Mouse (Mus musculus) MEL-GATA-1-ER (cell line): ENCODE measurements at regions not wholly inside any gene's neighbourhood (a gene's known extent, or its start where the extent isn't known, plus 50 kb on each side); places are given as distances from the start of the nearest gene placed in this dataset.

Experiments used
- DNase-seq: peaks from one replicate; pipeline ENCODE4 v3.0.0-alpha.2; 2012; ENCODE audit warnings: low read depth; ENCODE audit errors: extremely low read depth

- DNase-seq, result no peak
Observed at GRCm38 (mm10) chr15:68457239-68457638, 1956.5 kb upstream of the Lrrc6 start.

GRCm38 (mm10) chr15:68451971-68452370, 1951.3 kb upstream of the Lrrc6 start:
- no peak for DNase-seq

- DNase-seq, result no peak
Observed at GRCm38 (mm10) chr15:68445341-68445740, 1944.6 kb upstream of the Lrrc6 start.

GRCm38 (mm10) chr15:68440636-68441035, 1939.9 kb upstream of the Lrrc6 start:
- DNase-seq, result no peak

- no peak for DNase-seq
Observed at GRCm38 (mm10) chr15:68435961-68436360, 1935.3 kb upstream of the Lrrc6 start.

- DNase-seq, result no peak
Observed at GRCm38 (mm10) chr15:68431251-68431650, 1930.5 kb upstream of the Lrrc6 start.

GRCm38 (mm10) chr15:68430486-68430885, 1929.8 kb upstream of the Lrrc6 start:
- DNase-seq, result no peak

- no peak for DNase-seq
Observed at GRCm38 (mm10) chr15:68428444-68429228, 1927.9 kb upstream of the Lrrc6 start.

GRCm38 (mm10) chr15:68417142-68417541, 1916.4 kb upstream of the Lrrc6 start:
- DNase-seq, result no peak

- peak; percentile 14 for DNase-seq
Observed at GRCm38 (mm10) chr15:68415401-68415925, 1914.8 kb upstream of the Lrrc6 start.

GRCm38 (mm10) chr15:68414047-68414446, 1913.3 kb upstream of the Lrrc6 start:
- DNase-seq, result no peak

- no peak for DNase-seq
Observed at GRCm38 (mm10) chr15:68412697-68413096, 1912.0 kb upstream of the Lrrc6 start.

GRCm38 (mm10) chr15:68412156-68412555, 1911.4 kb upstream of the Lrrc6 start:
- no peak for DNase-seq

GRCm38 (mm10) chr15:68403554-68404070, 1902.9 kb upstream of the Lrrc6 start:
- no peak for DNase-seq

GRCm38 (mm10) chr15:68401726-68402125, 1901.0 kb upstream of the Lrrc6 start:
- no peak for DNase-seq

GRCm38 (mm10) chr15:68401006-68401405, 1900.3 kb upstream of the Lrrc6 start:
- DNase-seq, result no peak

- DNase-seq, result no peak
Observed at GRCm38 (mm10) chr15:68396566-68396965, 1895.9 kb upstream of the Lrrc6 start.

- DNase-seq, result no peak
Observed at GRCm38 (mm10) chr15:68394749-68395148, 1894.0 kb upstream of the Lrrc6 start.

- DNase-seq, result no peak
Observed at GRCm38 (mm10) chr15:68394157-68394556, 1893.4 kb upstream of the Lrrc6 start.

GRCm38 (mm10) chr15:68391737-68392136, 1891.0 kb upstream of the Lrrc6 start:
- DNase-seq, result no peak

GRCm38 (mm10) chr15:68389855-68390254, 1889.1 kb upstream of the Lrrc6 start:
- no peak for DNase-seq

- DNase-seq, result no peak
Observed at GRCm38 (mm10) chr15:68387349-68388065, 1886.8 kb upstream of the Lrrc6 start.
